Mouse (Mus musculus) intestine, embryonic 15.5 days (tissue): ENCODE results near the gene Rpgr. TPM values are rescaled to one million over a fixed set of nuclear protein-coding genes. Genes with fewer than 3 reads are reported as not detected.

ENCODE experiments used
- ATAC-seq: fragments of 200-750 bp; cut with Nextera tagmentation; 2 replicates; pipeline ENCODE4 v1.8.0; 2017; ENCODE audit warnings: moderate TSS enrichment, moderate library complexity
- H3K27ac ChIP-seq: fragments of 300-500 bp; sonication (generic); 2 replicates; pipeline ENCODE4 v1.5.1; 2015; ENCODE audit warnings: mild to moderate bottlenecking, inconsistent platforms
- H3K27me3 ChIP-seq: fragments of 300-500 bp; sonication (generic); replicated peaks from 2 replicates; pipeline ENCODE4 v1.6.1; 2015; ENCODE audit warnings: inconsistent platforms
- H3K36me3 ChIP-seq: fragments of 300-500 bp; sonication (generic); 2 replicates; pipeline ENCODE4 v1.6.1; 2015; ENCODE audit warnings: inconsistent platforms
- H3K4me1 ChIP-seq: fragments of 300-500 bp; sonication (generic); replicated peaks from 2 replicates; pipeline ENCODE4 v1.6.1; 2015; ENCODE audit warnings: inconsistent platforms
- H3K4me2 ChIP-seq: fragments of 300-500 bp; sonication (generic); replicated peaks from 2 replicates; pipeline ENCODE4 v1.6.1; 2015; ENCODE audit warnings: mild to moderate bottlenecking, inconsistent platforms
- H3K4me3 ChIP-seq: fragments of 300-500 bp; sonication (generic); replicated peaks from 2 replicates; pipeline ENCODE4 v1.5.1; 2015; ENCODE audit warnings: inconsistent platforms
- H3K9ac ChIP-seq: fragments of 300-500 bp; sonication (generic); 2 replicates; pipeline ENCODE4 v1.6.1; 2015; ENCODE audit warnings: inconsistent platforms
- H3K9me3 ChIP-seq: fragments of 300-500 bp; sonication (generic); 2 replicates; pipeline ENCODE4 v1.6.1; 2016; ENCODE audit warnings: inconsistent platforms
- WGBS: fragments of 180-500 bp; shearing (Covaris S2); methylation state at CpG from one replicate; pipeline ENCODE4 v1.1.7; 2015; 5-methylcytosine and 5-hydroxymethylcytosine counted together
- polyA plus RNA-seq: library from polyadenylated mRNA; unstranded; fragments of >200 nt; fragmentation: Nextera tagmentation; extraction: Ambion mirVana; gene quantifications from 2 replicates; pipeline ENCODE4 v1.2.1, GENCODE M21; 2015

The Rpgr gene
- polyA plus RNA-seq, 1 experiment from 2014 or later: 11.7 TPM

DNA sequence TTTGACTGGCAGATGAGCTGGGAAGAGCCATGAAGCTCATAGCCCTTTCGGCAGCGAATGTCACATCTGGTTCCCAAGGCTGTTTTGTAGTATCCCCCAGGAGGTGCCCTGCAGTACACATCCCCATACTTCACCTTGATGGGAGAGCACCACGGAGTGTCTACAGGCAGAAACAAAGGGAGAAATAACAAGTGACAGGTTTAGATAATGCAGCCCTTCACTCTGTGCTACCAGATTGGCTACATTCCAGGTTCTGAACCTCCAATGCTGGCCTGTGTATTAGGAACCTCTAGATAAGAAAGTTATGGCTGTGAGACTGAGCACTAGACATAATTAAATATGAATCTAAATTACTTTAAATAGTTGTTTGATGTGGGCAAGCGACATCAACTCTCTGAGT, 147.3 kb downstream of the Rpgr start:
- H3K9me3 ChIP-seq: no peaks in the 10 kb centered on the region
- ATAC-seq: no peak
- H3K36me3 ChIP-seq: no peaks in the 10 kb centered on the region
- no peaks in the 10 kb centered on the region for H3K27me3 ChIP-seq
- no peak overlapping the region for H3K9ac ChIP-seq
- H3K4me3 ChIP-seq: no peak overlapping the region
- H3K27ac ChIP-seq: no peak overlapping the region
- H3K4me1 ChIP-seq: no peaks in the 10 kb centered on the region
- 80% methylated on average over 4 of the region's 4 CpGs for WGBS
- H3K4me2 ChIP-seq: no peak overlapping the region

DNA sequence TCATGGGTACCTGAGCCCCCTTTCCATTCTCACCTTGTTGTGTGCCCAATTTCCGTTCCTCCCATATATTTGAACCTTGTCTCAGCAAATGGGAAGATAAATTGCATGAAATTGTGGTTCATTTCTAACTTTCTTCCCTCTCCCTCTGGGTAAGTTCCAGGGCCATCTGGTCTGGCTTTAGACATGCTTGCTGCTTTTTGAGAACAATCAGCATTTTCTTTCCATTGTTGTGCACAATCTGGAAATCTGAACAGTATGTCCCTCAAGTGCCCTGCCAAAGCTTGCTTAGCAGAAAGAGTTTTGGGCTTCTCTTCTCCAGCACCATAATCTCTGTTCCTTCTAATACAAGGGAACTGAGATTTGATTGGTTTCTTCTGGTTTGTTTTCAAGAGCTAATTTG, 152.9 kb downstream of the Rpgr start:
- Histone ChIP-seq H3K27ac (no peak overlapping the region), H3K27me3 (no peaks in the 10 kb centered on the region), H3K4me1 (no peaks in the 10 kb centered on the region), H3K4me2 (no peak overlapping the region), H3K9ac (no peak overlapping the region), H3K4me3 (no peak overlapping the region), H3K9me3 (no peaks in the 10 kb centered on the region), H3K36me3 (no peaks in the 10 kb centered on the region)
- 67% methylated on average over 1 of the region's 1 CpGs for WGBS
- ATAC-seq: no peak

DNA sequence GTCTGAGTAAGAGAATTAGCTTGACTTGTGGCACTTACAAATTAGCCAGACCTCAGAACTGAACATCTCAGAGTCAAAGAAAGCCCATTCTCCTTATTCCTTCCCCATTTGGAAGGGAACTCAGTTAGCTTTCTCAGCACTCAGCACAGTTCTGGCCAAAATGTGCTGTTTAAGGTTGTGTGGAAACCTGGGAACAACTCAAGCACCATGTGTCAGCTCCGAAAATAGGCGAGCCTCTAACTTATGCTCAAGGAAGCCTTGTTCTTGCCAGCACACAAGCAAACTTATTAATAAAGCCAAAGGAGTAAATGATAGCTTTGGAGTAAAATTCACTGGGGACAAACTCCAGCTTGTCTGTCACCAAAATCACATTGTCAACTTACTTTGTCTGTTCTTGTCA, 153.4 kb downstream of the Rpgr start:
- H3K4me1 ChIP-seq: no peaks in the 10 kb centered on the region
- no peaks in the 10 kb centered on the region for H3K27me3 ChIP-seq
- no peak for ATAC-seq
- no peaks in the 10 kb centered on the region for H3K36me3 ChIP-seq
- H3K4me3 ChIP-seq: no peak overlapping the region
- H3K27ac ChIP-seq: no peak overlapping the region
- 76% methylated on average over 2 of the region's 2 CpGs for WGBS
- no peak overlapping the region for H3K4me2 ChIP-seq
- no peak overlapping the region for H3K9ac ChIP-seq
- H3K9me3 ChIP-seq: no peaks in the 10 kb centered on the region

DNA sequence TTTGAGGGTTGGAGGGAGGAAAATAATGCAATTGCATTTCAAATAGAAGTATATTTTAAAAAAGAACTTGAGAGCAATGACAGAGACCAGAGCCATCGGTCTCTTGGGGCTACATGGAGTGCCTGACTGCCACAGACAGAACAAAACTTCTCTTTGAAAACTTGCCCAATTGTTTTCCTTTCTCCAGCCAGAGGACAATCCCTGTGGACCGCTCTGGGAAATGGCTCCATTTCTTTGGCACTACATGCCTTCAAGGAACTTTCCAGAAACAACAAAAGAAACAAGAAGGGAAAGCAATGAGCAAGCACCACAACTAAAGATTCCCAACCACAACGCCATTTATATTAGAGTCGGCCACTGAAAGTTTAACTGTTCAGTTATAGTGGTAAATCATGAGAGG, 154.5 kb downstream of the Rpgr start:
- Histone ChIP-seq H3K27ac (no peak overlapping the region), H3K27me3 (no peaks in the 10 kb centered on the region), H3K4me3 (no peak overlapping the region), H3K4me2 (no peak overlapping the region), H3K9me3 (no peaks in the 10 kb centered on the region), H3K36me3 (no peaks in the 10 kb centered on the region), H3K9ac (no peak overlapping the region), H3K4me1 (no peaks in the 10 kb centered on the region)
- 83% methylated on average over 4 of the region's 4 CpGs for WGBS
- ATAC-seq: no peak

DNA sequence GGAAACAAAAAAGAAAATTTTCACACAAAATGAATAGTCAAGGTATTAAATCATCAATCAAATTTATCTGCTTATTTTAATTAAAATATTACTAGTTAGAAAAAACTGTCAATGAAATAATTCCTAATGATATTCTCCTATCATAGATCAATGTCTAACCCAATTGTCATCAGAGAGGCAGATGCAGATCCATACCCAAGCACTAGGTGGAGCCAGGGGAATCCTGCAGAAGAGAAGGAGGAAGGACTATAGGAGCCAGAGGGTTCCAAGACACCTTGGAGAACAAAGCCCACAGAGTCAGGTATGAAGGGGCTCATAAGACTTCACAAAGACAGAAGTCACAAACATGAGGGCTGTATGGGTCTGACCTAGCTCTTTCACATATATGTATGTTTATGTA, 182.1 kb downstream of the Rpgr start:
- Histone ChIP-seq H3K9ac (no peak overlapping the region), H3K27ac (no peak overlapping the region), H3K9me3 (no peaks in the 10 kb centered on the region), H3K4me3 (no peak overlapping the region), H3K4me1 (no peaks in the 10 kb centered on the region), H3K27me3 (no peaks in the 10 kb centered on the region), H3K36me3 (no peaks in the 10 kb centered on the region), H3K4me2 (no peak overlapping the region)
- no peak for ATAC-seq

Other genes with a start within 250 kb of the Rpgr start
- gene Srpx, start 99.2 kb downstream of the Rpgr start, polyA plus RNA-seq: 19.9 and 20.8 TPM in 2 replicates
- 55.4 and 59.9 TPM in 2 replicates for gene Otc, start 35.4 kb upstream of the Rpgr start, polyA plus RNA-seq